Mouse (Mus musculus) cortical plate, adult 2 months (tissue): ENCODE data around the gene Gm10912. TPM values are rescaled to one million over a fixed set of nuclear protein-coding genes. Genes with fewer than 3 reads are reported as not detected.

ENCODE experiments used
- H3K27ac ChIP-seq: fragments of 200-500 bp; 2 replicates; pipeline ENCODE4 v1.5.1; 2012; ENCODE audit warnings: low read length, control low read depth, inconsistent platforms; ENCODE audit not compliant: insufficient read depth
- H3K4me1 ChIP-seq: fragments of 200-500 bp; 2 replicates; pipeline ENCODE4 v1.6.1; 2011; ENCODE audit warnings: low read length; ENCODE audit not compliant: control insufficient read depth, insufficient read depth
- H3K4me3 ChIP-seq: fragments of 200-500 bp; 2 replicates; pipeline ENCODE4 v1.5.1; 2011; ENCODE audit warnings: mild to moderate bottlenecking, low read length, control low read depth; ENCODE audit not compliant: insufficient read depth
- CTCF ChIP-seq: fragments of 200-500 bp; IDR thresholded peaks from 2 replicates; pipeline ENCODE4 v1.5.1; 2011; ENCODE audit warnings: mild to moderate bottlenecking, control low read depth, low read length; ENCODE audit not compliant: insufficient read depth; ENCODE audit errors: extremely low read depth
- POLR2A ChIP-seq: fragments of 200-500 bp; IDR thresholded peaks from 2 replicates; pipeline ENCODE4 v1.6.1; 2011; ENCODE audit warnings: mild to moderate bottlenecking, low read length, control low read depth; ENCODE audit not compliant: insufficient read depth; ENCODE audit errors: extremely low read depth
- polyA plus RNA-seq: library from polyadenylated mRNA; depleted of rRNA; stranded (reverse); fragments of >200 nt; gene quantifications from 2 replicates; pipeline ENCODE4 v1.2.3, GENCODE M21; 2012

Gm10912 gene
- polyA plus RNA-seq, 1 experiment, result 0.48 TPM

DNA sequence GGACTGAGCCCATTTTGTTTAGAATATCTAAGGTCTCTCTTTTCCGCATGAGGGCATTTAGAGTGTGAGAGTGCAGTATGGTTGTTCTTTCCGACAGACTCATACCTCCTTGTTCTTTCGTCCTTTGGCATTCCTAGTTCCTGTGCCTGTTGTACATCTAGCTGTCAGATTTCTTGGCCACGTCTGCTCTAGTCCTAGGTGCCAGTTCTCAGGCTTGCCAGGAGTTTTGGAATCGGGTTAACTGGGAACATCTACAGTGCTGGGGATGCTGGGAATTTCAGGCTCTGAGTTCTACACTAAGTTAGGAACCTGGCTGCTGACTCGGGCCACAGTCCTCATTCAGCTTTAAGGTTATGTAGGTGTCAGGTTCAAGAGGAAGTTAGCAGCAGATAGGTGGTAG lies 30.0 kb upstream of the Gm10912 start:
- Histone ChIP-seq H3K4me1 (peaks cover 1% of the 10 kb centered on the region; the same call in 1 of the 2 replicates), H3K4me3 (no peak overlapping the region), H3K27ac (no peak overlapping the region)
- TF ChIP-seq CTCF, result no peak
- TF ChIP-seq POLR2A, result no peak

GRCm38 (mm10) chr2:104036316-104036715 lies 29.3 kb upstream of the Gm10912 start:
- Histone ChIP-seq H3K27ac (no peak overlapping the region), H3K4me3 (no peak overlapping the region), H3K4me1 (peaks cover 1% of the 10 kb centered on the region; the same call in 1 of the 2 replicates)
- no peak for TF ChIP-seq CTCF
- TF ChIP-seq POLR2A, result no peak

DNA sequence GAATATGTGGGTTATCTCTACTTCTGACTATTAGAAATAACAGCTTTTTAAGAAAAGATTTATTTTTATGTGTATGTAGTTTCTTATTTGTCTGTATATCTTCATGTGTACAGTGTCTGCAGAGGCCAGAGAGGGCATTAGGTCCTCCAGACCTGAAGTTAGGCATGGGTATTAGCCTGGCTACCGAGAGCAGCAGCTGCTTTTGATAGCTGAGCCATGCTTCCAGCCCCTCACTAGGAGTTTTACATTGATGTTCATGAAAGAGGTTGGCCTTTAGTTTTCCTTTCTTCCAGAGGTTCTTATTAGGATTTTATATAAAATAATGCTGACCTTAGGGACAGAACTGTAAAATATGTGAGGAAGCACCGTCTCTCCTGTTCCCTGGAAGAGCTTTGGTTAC lies 27.4 kb upstream of the Gm10912 start:
- no peak overlapping the region for H3K4me3 ChIP-seq
- H3K27ac ChIP-seq, result no peak overlapping the region
- H3K4me1 ChIP-seq, result peaks cover 1% of the 10 kb centered on the region; the same call in 1 of the 2 replicates
- TF ChIP-seq POLR2A, result no peak
- no peak for TF ChIP-seq CTCF

DNA sequence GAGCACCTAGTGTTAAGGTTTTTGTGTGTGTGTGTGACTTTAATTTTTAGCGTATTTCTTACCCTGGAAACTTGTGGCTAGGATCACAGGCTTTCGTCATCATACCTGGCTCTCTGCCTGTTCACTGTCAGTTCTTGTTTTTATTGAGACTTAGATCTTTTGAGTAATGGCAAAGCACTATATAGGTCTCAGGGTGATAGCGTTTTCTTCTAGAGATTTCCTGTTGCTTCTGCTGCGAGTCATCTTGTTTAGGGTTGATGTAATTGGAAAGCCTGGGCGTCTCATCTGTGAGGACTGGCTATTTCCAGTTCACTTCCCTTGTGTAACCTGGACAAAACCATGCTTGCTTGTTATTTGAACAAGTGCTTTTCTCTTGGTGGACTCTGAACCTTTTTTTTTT lies 24.0 kb upstream of the Gm10912 start:
- no peak overlapping the region for H3K27ac ChIP-seq
- no peak for TF ChIP-seq CTCF
- no peak for TF ChIP-seq POLR2A
- no peaks in the 10 kb centered on the region for H3K4me1 ChIP-seq
- H3K4me3 ChIP-seq, result no peak overlapping the region

GRCm38 (mm10) chr2:104042766-104043165 lies 22.9 kb upstream of the Gm10912 start:
- no peak overlapping the region for H3K27ac ChIP-seq
- no peaks in the 10 kb centered on the region for H3K4me1 ChIP-seq
- TF ChIP-seq POLR2A (no peak), CTCF (no peak)
- H3K4me3 ChIP-seq, result no peak overlapping the region

DNA sequence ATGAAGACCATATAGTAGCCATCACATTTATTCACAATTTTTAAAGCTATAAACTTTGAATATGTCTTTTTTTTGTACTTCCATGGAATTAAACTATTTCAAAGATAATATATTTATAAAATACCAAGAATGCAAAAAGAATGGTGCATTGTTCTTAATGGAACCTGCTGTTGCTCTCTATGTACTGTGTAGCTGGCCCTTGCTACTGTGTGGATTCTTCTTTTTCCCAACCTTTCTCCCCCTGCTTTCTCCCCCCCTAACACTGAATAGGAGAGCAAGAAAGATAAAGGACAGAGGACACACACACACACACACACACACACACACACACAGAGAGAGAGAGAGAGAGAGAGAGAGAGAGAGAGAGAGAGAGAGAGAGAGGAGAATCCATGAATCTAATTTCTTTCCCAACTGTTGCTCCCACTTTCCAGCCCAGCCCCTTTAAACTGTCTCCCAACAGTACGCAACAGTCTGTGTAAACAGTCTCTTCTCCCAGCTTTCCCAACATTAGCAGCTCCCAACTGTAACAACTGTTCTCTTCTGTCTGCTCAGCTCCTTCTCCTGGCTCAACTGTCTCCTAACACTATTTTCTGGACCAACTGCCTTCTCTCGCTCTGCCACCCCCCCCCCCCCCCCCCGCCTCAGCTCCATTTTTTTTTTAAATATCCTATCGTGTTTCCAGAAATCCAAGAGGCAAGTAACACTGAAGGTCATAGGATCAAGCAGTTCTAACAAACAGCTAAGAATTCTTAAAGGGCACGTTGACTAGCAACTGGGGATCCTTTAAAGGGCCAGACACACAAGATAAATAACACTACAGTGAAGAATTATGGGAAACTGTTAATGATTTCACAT lies 21.8 kb upstream of the Gm10912 start:
- Histone ChIP-seq H3K4me3 (no peak overlapping the region), H3K27ac (no peak overlapping the region), H3K4me1 (no peaks in the 10 kb centered on the region)
- TF ChIP-seq POLR2A (no peak), CTCF (no peak)

GRCm38 (mm10) chr2:104044479-104045080 lies 21.0 kb upstream of the Gm10912 start:
- H3K4me3 ChIP-seq, result no peak overlapping the region
- no peak for TF ChIP-seq CTCF
- no peak for TF ChIP-seq POLR2A
- no peak overlapping the region for H3K27ac ChIP-seq
- no peaks in the 10 kb centered on the region for H3K4me1 ChIP-seq

DNA sequence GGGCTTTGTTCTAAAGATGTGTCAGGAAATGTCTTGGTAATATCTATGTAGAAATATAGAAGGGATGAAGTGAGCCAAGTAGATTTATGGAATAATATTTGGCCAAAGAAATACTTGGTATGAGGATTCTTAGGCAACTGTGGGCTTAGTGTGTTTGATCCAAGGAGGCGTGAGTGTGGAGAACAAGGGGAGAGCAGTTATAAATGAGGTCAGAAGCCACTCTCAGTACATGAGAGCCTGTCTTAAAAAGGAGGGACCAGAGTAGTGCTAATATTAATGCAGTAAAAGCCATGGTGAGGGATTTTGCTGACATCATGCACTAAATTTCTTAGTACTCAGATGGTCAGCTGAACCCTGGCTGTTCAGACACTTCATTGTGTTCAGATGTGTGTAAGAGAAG lies 7.2 kb upstream of the Gm10912 start:
- no peak for TF ChIP-seq POLR2A
- Histone ChIP-seq H3K4me1 (no peaks in the 10 kb centered on the region), H3K27ac (no peak overlapping the region), H3K4me3 (no peak overlapping the region)

GRCm38 (mm10) chr2:104058954-104059353 lies 6.7 kb upstream of the Gm10912 start:
- Histone ChIP-seq H3K4me3 (no peak overlapping the region), H3K27ac (no peak overlapping the region), H3K4me1 (no peaks in the 10 kb centered on the region)
- TF ChIP-seq POLR2A (no peak), CTCF (no peak)

DNA sequence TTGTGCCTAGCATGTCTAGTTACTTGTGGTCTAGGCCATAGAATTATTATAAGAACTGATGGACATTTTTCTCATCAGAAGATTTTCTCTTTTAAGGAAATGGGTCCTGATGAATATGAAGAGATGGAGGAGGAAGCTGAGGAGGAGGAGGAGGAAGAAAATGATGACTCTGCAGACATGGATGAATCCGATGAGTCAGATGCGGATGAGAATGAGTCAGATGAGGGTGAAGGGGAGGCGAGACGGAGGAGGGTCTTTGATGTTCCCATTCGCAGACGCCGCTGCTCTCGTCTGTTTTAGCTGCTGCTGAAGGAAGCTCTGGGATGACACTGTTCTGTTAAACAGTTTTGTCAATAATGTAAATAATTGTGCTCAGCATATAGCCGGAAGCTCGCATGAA lies 5.8 kb upstream of the Gm10912 start:
- H3K4me1 ChIP-seq, result no peaks in the 10 kb centered on the region
- no peak overlapping the region for H3K4me3 ChIP-seq
- no peak overlapping the region for H3K27ac ChIP-seq
- TF ChIP-seq CTCF (no peak), POLR2A (no peak)
